Mouse (Mus musculus) testis, adult 2 months (tissue): ENCODE data around the gene Mlh3.

ENCODE experiments used
- CTCF ChIP-seq: fragments of 200-500 bp; IDR thresholded peaks from 2 replicates; pipeline ENCODE4 v1.5.1; 2012; ENCODE audit warnings: low read depth, mild to moderate bottlenecking, inconsistent platforms, low read length, moderate library complexity; ENCODE audit not compliant: control insufficient read depth, insufficient read depth, insufficient replicate concordance
- POLR2A ChIP-seq: fragments of 200-500 bp; IDR thresholded peaks from 2 replicates; pipeline ENCODE4 v1.6.1; 2012; ENCODE audit warnings: low read depth, mild to moderate bottlenecking, inconsistent platforms, low read length, moderate library complexity; ENCODE audit not compliant: control insufficient read depth

DNA sequence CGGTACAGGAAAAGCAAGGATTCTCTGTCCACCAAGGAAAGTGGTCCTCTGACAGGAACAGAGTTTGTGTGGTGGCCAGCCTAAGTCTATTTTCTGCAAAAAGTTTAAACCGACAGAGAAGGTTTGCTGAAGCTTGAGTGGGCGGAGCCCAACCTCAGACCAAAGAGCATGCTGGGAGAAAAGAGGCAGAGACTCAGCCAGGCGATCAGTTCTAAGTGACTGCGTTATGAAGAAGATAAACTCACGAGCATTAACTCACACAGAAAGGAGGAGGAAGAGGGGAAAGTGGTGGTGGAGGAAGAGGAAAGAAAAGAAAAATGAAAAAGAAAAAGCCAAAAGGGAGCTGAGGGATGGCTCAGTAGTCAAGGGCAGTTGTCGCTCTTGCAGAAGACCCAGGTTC lies 80.1 kb downstream of the Mlh3 start:
- no peak for TF ChIP-seq CTCF
- TF ChIP-seq POLR2A = no peak
